Mouse (Mus musculus) heart, postnatal 0 days (tissue): ENCODE results near the gene Gm11444.

Source experiments
- CTCF ChIP-seq: IDR thresholded peaks from 2 replicates; pipeline ENCODE4 v1.5.1; 2016; ENCODE audit warnings: antibody characterized with exemption, control low read depth, low read depth
- EP300 ChIP-seq: IDR thresholded peaks from 2 replicates; pipeline ENCODE4 v1.6.1; 2016; ENCODE audit warnings: antibody characterized with exemption, low read depth

GRCm38 (mm10) chr11:85892771-85893170 is 42.6 kb upstream of the Gm11444 start:
- TF ChIP-seq EP300 (no peak), CTCF (no peak)
